Mouse (Mus musculus) thymus, postnatal 25 days (tissue): ENCODE results near the gene Rnasel.

ENCODE experiments used
- DNase-seq: peaks from one replicate; pipeline ENCODE4 v3.0.0; 2022

Rnasel gene

DNA sequence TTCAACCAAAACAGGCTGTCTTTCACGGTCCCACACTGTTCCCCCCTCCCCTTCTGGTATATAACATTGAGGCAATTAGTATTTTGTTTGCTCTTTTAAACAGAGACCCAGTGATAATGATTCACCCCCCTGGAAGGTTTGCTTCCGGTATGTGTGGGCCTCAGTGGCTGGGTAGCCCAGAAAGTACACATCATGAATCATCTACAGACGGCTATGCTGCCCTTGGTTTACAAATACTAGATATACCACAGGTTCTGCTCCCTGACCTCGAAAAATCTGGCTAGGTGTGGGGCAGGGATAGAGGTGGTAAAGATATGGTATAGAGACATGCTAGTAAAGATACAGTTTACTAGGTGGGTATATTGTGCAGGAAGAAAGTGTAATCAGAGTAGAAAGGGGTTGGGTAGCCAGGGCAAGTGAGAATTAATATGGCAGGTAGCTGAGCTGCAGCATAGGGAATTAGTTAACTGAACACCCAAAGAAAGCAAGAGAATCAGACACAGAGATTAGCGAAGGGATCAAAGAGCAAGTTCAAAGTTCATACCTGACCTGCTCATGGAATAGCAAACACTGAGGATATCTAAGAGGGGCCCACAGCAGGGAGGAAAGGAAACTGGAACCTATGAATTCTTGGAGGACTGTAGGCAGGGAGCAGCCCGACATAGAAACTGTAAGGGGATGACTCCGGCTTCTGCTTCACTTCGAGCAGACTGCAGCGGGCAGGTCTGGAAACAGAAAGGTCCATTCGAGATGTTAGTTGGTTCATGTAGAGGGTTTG is 21.0 kb downstream of the Rnasel start:
- DNase-seq: no peak

DNA sequence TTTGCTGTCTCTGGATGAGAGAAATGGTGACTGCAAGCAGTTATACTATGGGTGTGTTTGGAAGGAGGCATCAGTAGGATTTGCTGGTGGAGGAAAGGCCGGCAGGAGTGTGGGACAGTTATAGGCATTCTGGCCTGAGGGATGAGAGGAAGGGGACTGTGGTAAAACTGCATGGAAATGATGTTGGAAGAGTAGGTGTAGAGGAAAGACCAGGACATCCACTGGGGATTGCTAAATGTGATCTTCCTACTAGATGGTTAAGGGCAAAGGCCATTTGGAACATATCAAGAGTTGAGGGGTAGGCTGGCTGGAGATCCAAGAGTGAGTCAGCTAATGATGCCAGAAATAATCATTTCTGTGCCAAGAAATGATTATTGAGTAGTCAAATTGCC is 21.5 kb downstream of the Rnasel start:
- DNase-seq: no peak

DNA sequence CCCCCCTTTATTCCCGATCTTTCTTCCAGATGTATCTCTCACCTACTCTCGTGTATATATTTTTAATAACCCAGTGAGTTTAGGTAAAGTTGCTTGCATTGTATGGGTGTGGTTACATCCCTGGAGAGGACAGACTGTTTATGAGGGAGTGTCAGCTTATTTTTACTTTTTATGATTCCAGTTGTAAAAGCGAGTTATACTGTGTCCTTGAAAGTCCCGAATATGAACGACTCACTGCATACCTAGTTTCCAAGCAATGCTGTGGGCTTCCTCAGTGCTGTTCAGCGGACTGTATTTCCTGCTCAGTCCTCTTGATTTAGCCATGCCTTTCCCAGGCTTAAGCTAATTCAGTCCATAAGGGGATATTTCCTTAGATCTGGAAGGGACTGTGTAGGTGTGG is 25.9 kb downstream of the Rnasel start:
- DNase-seq: no peak

DNA sequence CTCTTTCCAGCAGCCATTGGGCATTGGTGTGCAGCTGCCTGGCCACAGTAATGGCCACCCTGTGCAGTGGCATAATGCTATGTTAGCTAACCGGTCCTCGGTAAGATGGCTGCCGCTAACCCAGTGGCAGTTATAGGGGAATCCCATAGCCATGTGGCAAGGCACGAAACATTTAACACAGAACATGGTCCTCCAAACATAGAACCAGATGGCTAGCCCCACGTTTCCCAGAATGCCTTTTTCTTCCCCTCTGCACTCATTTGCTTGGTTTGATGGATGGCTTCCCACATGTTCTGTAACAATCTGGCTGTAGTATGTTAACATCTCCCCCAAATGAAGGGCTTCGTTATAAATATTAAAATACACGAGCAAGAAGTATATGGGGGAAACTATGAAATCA is 27.0 kb downstream of the Rnasel start:
- DNase-seq: no peak

DNA sequence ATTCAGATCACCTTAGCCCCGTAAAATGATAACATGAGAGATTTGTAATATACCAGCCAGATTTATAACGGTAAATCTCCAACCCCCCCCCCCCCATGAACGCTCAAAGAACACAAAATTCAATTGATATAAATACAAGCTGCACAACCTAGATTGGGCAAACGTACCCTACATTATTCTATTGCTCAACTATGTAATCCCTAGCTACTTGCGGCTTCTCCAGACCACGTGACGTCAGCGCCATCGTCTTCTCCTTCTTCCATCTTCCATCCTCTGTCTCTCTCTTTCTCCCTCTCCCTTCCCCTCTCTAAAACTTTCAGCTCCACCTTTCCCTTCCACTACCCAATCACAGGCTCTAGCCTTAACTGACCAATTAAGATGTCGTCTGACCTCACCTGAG is 29.0 kb downstream of the Rnasel start:
- no peak for DNase-seq

DNA sequence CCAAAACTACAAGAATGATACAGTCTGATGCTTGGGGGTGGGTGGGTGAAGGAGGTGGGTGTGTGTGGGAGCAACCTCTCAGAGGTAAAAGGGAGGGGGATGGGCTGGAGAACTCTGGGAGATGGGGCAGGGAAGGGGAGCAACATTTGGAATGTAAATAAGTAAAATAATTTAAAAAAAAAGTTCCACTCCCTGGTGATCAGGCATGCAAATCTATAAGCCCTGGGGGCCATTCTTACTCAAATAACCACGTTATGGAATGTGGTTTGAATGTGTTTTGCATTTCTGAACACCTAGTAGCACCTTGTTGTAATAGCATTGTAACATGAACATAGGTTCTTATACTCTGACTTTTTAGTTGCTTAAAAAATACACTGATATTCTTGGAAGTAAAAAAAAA is 34.1 kb downstream of the Rnasel start:
- no peak for DNase-seq

DNA sequence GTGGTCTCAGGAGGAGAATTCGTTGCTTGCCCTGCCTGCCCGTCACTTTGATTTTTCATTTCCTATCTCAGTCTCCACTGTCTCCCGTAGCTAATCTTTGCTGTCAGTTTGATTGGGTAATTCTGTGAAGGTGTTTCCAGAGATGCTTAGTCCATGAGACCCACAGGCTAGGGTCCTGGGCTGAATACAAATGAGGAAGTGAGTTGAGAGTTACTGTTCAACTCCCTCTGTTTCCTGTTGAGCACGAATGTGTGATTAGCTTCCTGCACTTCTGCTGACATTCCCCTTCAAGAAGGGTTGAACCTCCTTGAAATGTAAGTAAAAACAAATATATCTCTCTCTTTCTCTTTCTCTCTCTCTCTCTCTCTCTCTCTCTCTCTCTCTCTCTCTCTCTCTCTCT is 36.4 kb downstream of the Rnasel start:
- DNase-seq: no peak

DNA sequence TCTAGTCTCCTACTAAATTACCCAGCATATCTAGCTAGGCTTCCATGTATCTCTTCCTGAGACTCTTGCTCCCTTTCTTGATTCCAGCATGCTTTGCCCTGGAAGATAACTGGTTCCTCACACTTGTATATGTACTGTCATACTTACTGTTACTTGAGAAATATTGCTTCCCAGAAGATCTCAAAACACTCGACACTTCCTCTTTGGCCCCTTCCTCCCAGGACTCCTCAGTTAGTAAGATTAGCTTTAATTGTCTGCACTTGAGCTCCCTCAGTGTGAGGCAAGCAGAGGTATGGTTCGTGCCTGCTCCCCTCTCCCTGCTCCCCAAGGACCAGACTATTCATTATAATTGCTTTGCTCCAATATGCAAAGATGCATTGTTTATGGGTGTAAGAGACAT is 41.5 kb downstream of the Rnasel start:
- no peak for DNase-seq

DNA sequence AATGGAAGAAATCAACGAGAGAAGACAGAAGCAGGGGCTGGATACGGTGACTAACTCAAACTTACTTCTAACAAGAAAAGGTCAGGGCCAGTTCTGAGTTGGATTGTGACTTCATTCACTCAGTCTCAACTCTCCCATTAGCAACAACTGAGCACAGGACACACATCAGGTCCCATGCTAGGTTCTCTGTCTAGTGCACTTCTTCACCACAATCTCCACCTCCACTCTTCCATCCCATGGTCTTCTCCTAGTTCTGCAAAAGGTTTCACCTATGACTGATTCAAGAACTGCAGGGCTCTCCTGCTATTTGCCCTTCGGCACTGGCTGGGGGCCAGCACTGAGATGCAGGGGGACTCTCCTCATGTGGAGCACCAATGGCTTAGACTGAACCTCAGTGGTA is 45.0 kb downstream of the Rnasel start:
- no peak for DNase-seq

DNA sequence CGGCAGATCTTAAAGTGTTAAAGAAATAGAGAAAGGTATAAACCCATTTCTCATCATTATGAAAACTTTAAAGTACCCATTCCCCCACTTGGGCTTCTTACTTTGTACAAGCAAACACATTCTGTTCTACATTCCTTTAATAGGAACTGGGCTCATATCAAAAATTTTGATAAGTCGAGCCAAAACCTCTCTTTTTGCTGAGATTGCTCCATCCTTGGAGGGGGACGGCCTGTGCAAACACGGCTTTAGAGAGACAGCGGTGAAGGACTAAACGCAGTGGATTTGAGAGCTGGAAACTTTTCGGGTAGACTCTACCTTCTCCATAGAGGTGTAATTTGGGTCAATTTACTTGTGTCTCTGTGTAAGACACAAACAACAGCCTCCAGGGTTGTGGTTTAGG is 53.5 kb downstream of the Rnasel start:
- no peak for DNase-seq

DNA sequence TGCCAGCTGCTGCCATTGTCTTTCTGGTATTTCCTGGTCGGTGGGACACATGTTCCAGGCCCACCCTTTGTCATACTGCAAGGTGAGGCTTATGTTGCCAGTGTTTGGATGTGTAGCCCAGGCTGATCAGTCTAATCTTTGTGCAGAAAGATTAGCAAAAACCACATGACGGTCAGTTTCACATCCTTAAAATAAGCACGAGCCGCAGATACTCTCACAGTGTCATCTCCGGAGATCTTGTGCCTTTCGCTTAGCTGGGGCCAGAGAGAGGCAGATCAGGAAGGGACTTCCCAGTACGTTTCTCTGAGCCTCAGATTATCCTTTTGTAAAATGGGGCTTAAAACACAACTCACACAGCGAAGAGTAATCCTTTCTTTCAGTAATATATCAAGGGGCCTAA is 54.3 kb downstream of the Rnasel start:
- no peak for DNase-seq

DNA sequence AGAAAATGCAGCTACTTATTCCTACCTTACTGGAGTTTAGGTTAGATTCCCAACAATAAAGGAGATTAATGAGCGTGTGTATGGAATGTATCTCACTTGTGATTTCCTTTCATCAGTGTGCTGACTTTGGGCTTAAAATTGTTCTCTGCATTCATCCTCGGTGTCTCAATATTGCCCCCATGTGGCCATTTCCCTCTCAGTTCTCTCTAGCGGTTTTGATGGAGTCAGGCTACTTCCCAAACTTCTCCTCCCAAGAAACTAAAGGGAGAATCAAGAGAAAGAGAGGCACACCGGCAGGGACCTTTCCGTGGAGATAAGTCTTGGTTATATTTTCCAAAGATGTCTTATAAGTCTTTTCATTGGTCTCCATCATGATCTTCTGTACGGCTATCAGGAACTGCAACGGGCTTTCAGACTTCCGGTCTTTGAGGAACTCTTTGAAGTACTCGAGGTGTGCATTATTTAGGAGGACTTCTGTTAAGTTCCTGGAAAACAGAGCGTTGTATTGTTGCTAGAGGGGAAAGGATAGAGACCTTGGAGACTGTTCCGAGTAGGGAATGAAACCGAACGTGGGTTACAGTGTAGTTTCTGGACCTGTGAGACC is 58.3 kb downstream of the Rnasel start:
- peak; percentile 77 for DNase-seq
